Mouse (Mus musculus) liver, embryonic 14.5 days (tissue): ENCODE measurements around the gene Bicral. TPM values are rescaled to one million over a fixed set of nuclear protein-coding genes. Genes with fewer than 3 reads are reported as not detected.

Experiments
- ATAC-seq: fragments of 200-750 bp; cut with Nextera tagmentation; 2 replicates; pipeline ENCODE4 v1.8.0; 2017; ENCODE audit warnings: moderate number of reproducible peaks, mild to moderate bottlenecking, moderate library complexity; ENCODE audit not compliant: insufficient read depth
- DNase-seq, 3 experiments: peaks; one replicate each; pipeline ENCODE4 v3.0.0-alpha.2; 2012 to 2013; ENCODE audit warnings: low read depth in 3 of 3, low spot score in 3 of 3
- H3K27ac ChIP-seq: fragments of 300-500 bp; sonication (generic); 2 replicates; pipeline ENCODE4 v1.5.1; 2014; ENCODE audit warnings: moderate library complexity, mild to moderate bottlenecking, control low read depth, inconsistent platforms
- H3K27me3 ChIP-seq: fragments of 300-500 bp; sonication (generic); 2 replicates; pipeline ENCODE4 v1.6.1; 2014; ENCODE audit warnings: mild to moderate bottlenecking, low read length, moderate library complexity; ENCODE audit not compliant: control insufficient read depth, insufficient read depth
- H3K36me3 ChIP-seq: fragments of 300-500 bp; sonication (generic); replicated peaks from 2 replicates; pipeline ENCODE4 v1.6.1; 2014; ENCODE audit warnings: low read depth; ENCODE audit not compliant: control insufficient read depth, insufficient read depth
- H3K4me1 ChIP-seq, 2 experiments: fragments of 200-500 bp in 1 of 2; fragments of 300-500 bp in 1 of 2; sonication (generic) in 1 of 2; replicated peaks; 2 replicates each; pipeline ENCODE4 v1.6.1; 2012 to 2014; ENCODE audit warnings: antibody characterized with exemption in 1 of 2, inconsistent platforms in 1 of 2, low read length in 1 of 2; ENCODE audit not compliant: control insufficient read depth in 2 of 2, insufficient read depth in 2 of 2
- H3K4me2 ChIP-seq: fragments of 300-500 bp; sonication (generic); 2 replicates; pipeline ENCODE4 v1.6.1; 2014; ENCODE audit warnings: low read depth, mild to moderate bottlenecking, control low read depth, moderate library complexity
- H3K4me3 ChIP-seq, 2 experiments: fragments of 200-500 bp in 1 of 2; fragments of 300-500 bp in 1 of 2; sonication (generic) in 1 of 2; 2 replicates each; pipeline ENCODE4 v1.5.1; 2012 to 2014; ENCODE audit warnings: low read depth in 2 of 2, low read length in 2 of 2, mild to moderate bottlenecking in 2 of 2, control low read depth in 1 of 2, inconsistent platforms in 1 of 2, moderate library complexity in 1 of 2; ENCODE audit not compliant: insufficient read depth in 1 of 2
- H3K9ac ChIP-seq: fragments of 300-500 bp; sonication (generic); replicated peaks from 2 replicates; pipeline ENCODE4 v1.6.1; 2014; ENCODE audit warnings: mild to moderate bottlenecking, control low read depth, moderate library complexity
- H3K9me3 ChIP-seq: fragments of 300-500 bp; sonication (generic); 2 replicates; pipeline ENCODE4 v1.6.1; 2016; ENCODE audit warnings: low read length, mixed read lengths; ENCODE audit not compliant: control insufficient read depth
- CTCF ChIP-seq: IDR thresholded peaks from 2 replicates; pipeline ENCODE4 v1.5.1; 2016; ENCODE audit warnings: antibody characterized with exemption, low read depth, control low read depth
- EP300 ChIP-seq: IDR thresholded peaks from 2 replicates; pipeline ENCODE4 v1.6.1; 2016; ENCODE audit warnings: antibody characterized with exemption, low read depth
- WGBS: fragments of 180-500 bp; shearing (Covaris S2); extraction: QIAGEN DNeasy Blood & Tissue Kit; methylation state at CpG from one replicate; pipeline ENCODE4 v1.1.7; 2014; ENCODE audit not compliant: insufficient replicate concordance; 5-methylcytosine and 5-hydroxymethylcytosine counted together
- polyA plus RNA-seq, 2 experiments: library from polyadenylated mRNA; depleted of rRNA in 1 of 2; stranded (reverse) in 1 of 2; unstranded in 1 of 2; fragments of >200 nt; fragmentation: Nextera tagmentation in 1 of 2; extraction: Ambion mirVana in 1 of 2; gene quantifications; 2 replicates each; pipeline versions ENCODE4 v1.2.1 to v1.2.3; 2012 to 2014

Bicral gene
- polyA plus RNA-seq, 2 experiments: 3.0 to 3.4 TPM

- peaks cover 13 to 22% of the 10 kb centered on the region in 2 experiments for H3K4me1 ChIP-seq
- no peaks in the 10 kb centered on the region for H3K9me3 ChIP-seq
- peak overlapping the region; percentile 65 for H3K4me2 ChIP-seq
- under 1% methylated on average over 38 of the region's 52 CpGs for WGBS
- H3K27me3 ChIP-seq: no peaks in the 10 kb centered on the region
- H3K36me3 ChIP-seq: no peaks in the 10 kb centered on the region
- H3K4me3 ChIP-seq: peak overlapping the region; percentile 96 to 98
- ATAC-seq: peak; percentile 74
- peak overlapping the region; percentile 88 for H3K27ac ChIP-seq
- no peak for TF ChIP-seq CTCF
- TF ChIP-seq EP300: no peak
- peak in 1 of 3 experiments; percentile 34 for DNase-seq
- peak overlapping the region; percentile 96 for H3K9ac ChIP-seq
These were observed 850 bp downstream of the Bicral start for GRCm38 (mm10) chr17:46857361-46857902.

DNA sequence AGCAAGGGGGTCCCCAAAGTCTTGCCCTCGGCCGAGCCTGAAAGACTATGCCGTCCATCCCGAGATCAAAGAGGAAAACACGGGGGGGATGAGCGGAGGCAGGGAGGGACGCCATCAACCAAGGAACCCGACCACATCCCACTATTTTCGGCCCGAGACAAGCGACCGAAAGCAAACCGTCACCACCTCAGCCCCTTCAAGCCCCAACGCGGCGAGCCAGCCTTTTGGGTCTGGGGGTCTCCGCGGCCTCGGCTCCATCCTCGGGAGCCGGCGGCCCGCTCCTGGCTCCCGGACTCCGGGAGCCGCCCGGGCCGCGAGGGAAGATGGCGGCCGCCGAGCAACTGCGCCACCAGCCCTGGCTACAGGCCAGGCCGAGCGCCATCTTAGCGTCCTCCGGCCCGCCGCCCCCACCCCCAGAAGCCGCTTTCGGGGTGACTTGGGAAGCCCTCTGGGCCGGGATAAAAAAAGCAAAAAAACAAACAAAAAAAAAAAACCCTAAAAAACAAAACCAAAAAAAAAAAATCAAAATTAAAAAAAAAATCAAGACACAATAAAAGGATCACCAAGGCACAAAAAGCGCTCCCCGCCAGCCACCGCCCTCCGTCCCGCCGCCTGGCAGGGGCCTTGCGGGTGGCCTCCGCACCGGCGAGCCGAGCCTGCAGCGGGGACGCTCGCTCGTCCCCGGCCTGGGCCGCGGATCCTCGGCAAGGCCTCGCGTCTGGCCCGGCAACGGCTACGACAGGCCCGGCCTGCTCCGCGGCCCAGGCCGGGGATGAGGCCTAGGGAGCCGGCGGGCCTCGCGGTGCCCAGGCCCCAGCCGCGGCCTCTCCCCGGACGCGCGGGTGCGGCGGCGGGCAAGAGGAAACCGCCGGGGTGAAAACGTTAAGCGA, 1.6 kb downstream of the Bicral start:
- Histone ChIP-seq H3K9ac (peak overlapping the region; percentile 96), H3K36me3 (no peaks in the 10 kb centered on the region), H3K9me3 (no peaks in the 10 kb centered on the region), H3K4me1 (peaks cover 13 to 22% of the 10 kb centered on the region in 2 experiments), H3K4me2 (peak overlapping the region; percentile 65), H3K27me3 (no peaks in the 10 kb centered on the region), H3K27ac (peak overlapping the region; percentile 88), H3K4me3 (peak overlapping the region; percentile 96 to 98)
- WGBS: under 1% methylated on average over 86 of the region's 87 CpGs
- peak in 1 of 3 experiments; percentile 38 for DNase-seq
- no peak for TF ChIP-seq EP300
- no peak for TF ChIP-seq CTCF
- peak; percentile 78 for ATAC-seq

- H3K4me2 ChIP-seq: peak overlapping the region; percentile 65
- TF ChIP-seq EP300: no peak
- TF ChIP-seq CTCF: no peak
- peak overlapping the region; percentile 96 to 98 for H3K4me3 ChIP-seq
- ATAC-seq: no peak
- 14% methylated on average over 4 of the region's 4 CpGs for WGBS
- H3K9me3 ChIP-seq: no peaks in the 10 kb centered on the region
- peak overlapping the region; percentile 88 for H3K27ac ChIP-seq
- no peaks in the 10 kb centered on the region for H3K27me3 ChIP-seq
- H3K36me3 ChIP-seq: no peaks in the 10 kb centered on the region
- H3K4me1 ChIP-seq: peaks cover 13 to 22% of the 10 kb centered on the region in 2 experiments
- H3K9ac ChIP-seq: peak overlapping the region; percentile 96
- DNase-seq: no peak
These were observed 2.2 kb downstream of the Bicral start for GRCm38 (mm10) chr17:46856107-46856388.

GRCm38 (mm10) chr17:46855328-46856106, 2.8 kb downstream of the Bicral start:
- Histone ChIP-seq H3K4me3 (peak overlapping the region; percentile 96 to 98), H3K36me3 (no peaks in the 10 kb centered on the region), H3K4me2 (peak overlapping the region; percentile 65), H3K27me3 (no peaks in the 10 kb centered on the region), H3K9me3 (no peaks in the 10 kb centered on the region), H3K4me1 (peaks cover 13 to 22% of the 10 kb centered on the region in 2 experiments), H3K9ac (peak overlapping the region; percentile 96), H3K27ac (peak overlapping the region; percentile 88)
- TF ChIP-seq EP300 (no peak), CTCF (no peak)
- no peak for DNase-seq
- no peak for ATAC-seq
- WGBS: 49% methylated on average over 15 of the region's 15 CpGs

DNA sequence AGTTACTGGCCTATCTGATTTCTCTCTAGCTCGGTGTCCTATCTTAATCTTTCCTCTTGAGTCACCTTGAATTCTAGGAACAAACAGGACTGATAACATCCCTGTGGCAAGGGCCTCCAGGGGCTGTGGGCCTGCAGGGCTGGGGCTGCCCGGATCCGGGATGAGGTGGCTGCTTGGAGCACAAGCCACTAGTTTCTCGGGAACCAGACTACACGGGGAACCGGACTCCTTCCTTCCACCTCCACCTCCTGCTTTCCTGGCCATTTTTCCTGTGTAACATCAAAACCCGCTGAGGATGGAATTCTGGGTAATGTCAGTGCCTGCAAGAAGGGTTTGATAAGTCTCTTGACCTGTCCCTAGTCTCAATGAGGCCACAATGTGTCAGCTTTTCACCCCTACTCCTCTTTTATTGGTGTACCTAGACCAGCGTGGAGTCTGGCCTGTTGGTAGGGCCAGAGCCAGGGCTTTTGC, 3.6 kb downstream of the Bicral start:
- DNase-seq (no peak), ATAC-seq (no peak)
- no peak overlapping the region for H3K9ac ChIP-seq
- no peaks in the 10 kb centered on the region for H3K9me3 ChIP-seq
- peak overlapping the region; percentile 65; the same call in 1 of the 2 replicates for H3K4me2 ChIP-seq
- H3K27ac ChIP-seq: peak overlapping the region; percentile 57
- H3K27me3 ChIP-seq: no peaks in the 10 kb centered on the region
- peaks cover 13 to 22% of the 10 kb centered on the region in 2 experiments for H3K4me1 ChIP-seq
- TF ChIP-seq EP300 (no peak), CTCF (no peak)
- H3K36me3 ChIP-seq: no peaks in the 10 kb centered on the region
- H3K4me3 ChIP-seq: no peak overlapping the region
- WGBS: 48% methylated on average over 8 of the region's 8 CpGs
